Mouse (Mus musculus) C2C12 (cell line): Measurements from ENCODE around the gene Hsf2bp.

Experiments used
- CEBPB ChIP-seq: IDR thresholded peaks from one replicate; pipeline ENCODE4 v1.6.1; 2011; ENCODE audit warnings: low read depth, mild to moderate bottlenecking, control low read depth, moderate library complexity
- CTCF ChIP-seq: IDR thresholded peaks from one replicate; pipeline ENCODE4 v1.5.1; 2011; ENCODE audit not compliant: control insufficient read depth, insufficient read depth, insufficient read length
- MAX ChIP-seq: IDR thresholded peaks from one replicate; pipeline ENCODE4 v1.6.1; 2011; ENCODE audit warnings: mild to moderate bottlenecking, control low read depth
- MYOD1 ChIP-seq: IDR thresholded peaks from one replicate; pipeline ENCODE4 v1.6.1; 2011; ENCODE audit warnings: low read depth; ENCODE audit not compliant: control insufficient read depth, insufficient read length
- MYOG ChIP-seq: IDR thresholded peaks from one replicate; pipeline ENCODE4 v1.6.1; 2011; ENCODE audit not compliant: control insufficient read depth, insufficient read length; ENCODE audit errors: extremely low read depth
- USF1 ChIP-seq: IDR thresholded peaks from one replicate; pipeline ENCODE4 v1.6.1; 2011; ENCODE audit warnings: low read depth, mild to moderate bottlenecking, control low read depth, moderate library complexity

- no peak for TF ChIP-seq CTCF
- TF ChIP-seq CEBPB: no peak
- no peak for TF ChIP-seq MYOG
- TF ChIP-seq USF1: no peak
- TF ChIP-seq MAX: no peak
- no peak for TF ChIP-seq MYOD1
These were observed 130.9 kb downstream of the Hsf2bp start for GRCm38 (mm10) chr17:31905201-31905790.
